Mouse (Mus musculus): ENCODE results near the gene Spata7.

DNA sequence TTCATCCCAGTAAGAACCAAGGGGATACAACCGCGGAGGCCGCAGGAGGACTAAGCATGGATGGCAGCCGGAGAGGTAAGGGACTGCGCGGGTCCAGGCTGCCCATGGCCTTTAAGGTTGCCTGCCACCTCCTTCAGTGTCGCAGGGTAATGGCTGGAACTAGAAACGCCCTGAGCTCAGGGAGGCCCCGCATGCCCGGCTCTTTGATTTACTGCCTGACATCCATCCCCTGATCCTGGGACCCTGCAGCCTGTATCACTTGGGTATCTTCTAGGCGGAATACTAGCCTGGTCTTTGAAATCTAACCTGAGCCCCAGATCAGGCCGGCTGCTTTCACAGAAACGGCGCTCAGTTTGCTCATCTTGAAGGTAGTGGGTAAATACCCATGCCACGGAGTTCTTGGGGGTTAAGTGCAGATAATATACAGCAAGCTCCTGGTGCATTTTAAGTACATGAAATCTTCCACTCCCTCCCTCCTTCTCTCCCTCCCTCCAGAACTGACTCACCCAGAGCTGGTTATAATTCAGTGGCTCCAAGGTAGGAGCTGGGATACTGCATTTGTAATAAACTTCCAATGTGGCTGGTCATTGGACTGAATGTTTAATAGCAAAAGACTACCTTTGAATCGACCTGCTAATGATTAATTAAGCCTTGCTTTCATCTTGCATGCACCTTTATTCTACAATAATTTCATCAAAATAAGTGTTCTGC lies 458 bp downstream of the Spata7 start:
- no peak for TF ChIP-seq POLR2A (IDR thresholded peaks at IDR 0.05; ENCODE audit: insufficient read depth, low read length)
- no peak for TF ChIP-seq EP300 (IDR thresholded peaks at IDR 0.05; ENCODE audit: insufficient read depth, low read depth, low read length)
